Mouse (Mus musculus) megakaryocyte-erythroid progenitor cell, adult 5-6 weeks (primary cell): ENCODE data around the gene Mapk12. TPM values are rescaled to one million over a fixed set of nuclear protein-coding genes. Genes with fewer than 3 reads are reported as not detected.
A peak's percentile ranks its signal among the peaks of the same experiment; 100 is the strongest.

Source experiments
- ATAC-seq: replicated peaks from 2 replicates; pipeline ENCODE4 v1.8.0; 2016; ENCODE audit warnings: mild to moderate bottlenecking, inconsistent platforms; ENCODE audit not compliant: severe bottlenecking, poor library complexity, low FRiP score, low TSS enrichment
- total RNA-seq, 2 experiments: library from RNA; stranded (forward) in 1 of 2; stranded (reverse) in 1 of 2; fragments of 200-1000, 215-1000 nt in 1 of 2; fragments of >200 nt in 1 of 2; fragmentation: Nextera tagmentation in 1 of 2; gene quantifications; 2 replicates each; pipeline ENCODE4 v1.2.3; 2014 to 2017

The Mapk12 gene
- total RNA-seq, 2 experiments from 2014 or later, result 2.1 TPM; not detected in 1

DNA sequence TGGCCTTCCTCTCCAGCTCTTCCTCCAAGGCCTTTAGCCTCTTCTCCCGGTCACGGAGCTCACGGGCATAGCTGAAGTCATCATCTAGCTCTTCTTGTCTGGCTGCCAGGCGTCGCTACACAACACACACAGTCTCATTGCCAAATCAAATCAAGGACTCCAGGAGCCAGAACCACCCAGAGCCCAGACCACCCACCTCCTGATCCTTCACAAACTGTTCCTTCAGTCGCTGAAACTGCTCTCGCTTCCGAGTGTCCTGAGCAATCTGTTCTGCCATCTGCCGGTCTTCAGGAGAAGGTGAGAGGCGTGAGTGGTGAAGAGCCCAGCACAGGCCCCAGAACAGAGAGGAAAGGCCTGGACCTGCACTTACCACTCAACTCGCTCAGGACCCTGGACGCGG, 34.4 kb downstream of the Mapk12 start:
- ATAC-seq, result no peak

DNA sequence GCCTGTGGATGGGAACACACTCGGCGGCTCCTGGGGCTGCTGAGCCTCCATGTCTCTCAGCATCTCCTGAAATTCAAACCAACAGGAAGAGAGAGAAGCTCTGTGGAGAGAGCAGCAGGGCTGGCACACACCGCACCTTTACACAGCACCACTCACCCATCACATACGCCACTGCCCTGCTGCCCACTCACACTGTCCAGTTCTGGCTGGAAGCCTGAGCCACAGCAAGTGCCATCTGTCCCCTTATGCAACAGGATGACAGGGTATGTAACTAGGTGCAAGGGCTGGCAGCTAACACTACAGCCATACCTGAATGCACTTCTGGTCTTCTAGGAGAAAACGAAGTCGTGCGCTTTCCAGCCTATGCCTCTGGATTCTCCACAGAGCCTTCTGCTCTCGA, 36.1 kb downstream of the Mapk12 start:
- no peak for ATAC-seq

DNA sequence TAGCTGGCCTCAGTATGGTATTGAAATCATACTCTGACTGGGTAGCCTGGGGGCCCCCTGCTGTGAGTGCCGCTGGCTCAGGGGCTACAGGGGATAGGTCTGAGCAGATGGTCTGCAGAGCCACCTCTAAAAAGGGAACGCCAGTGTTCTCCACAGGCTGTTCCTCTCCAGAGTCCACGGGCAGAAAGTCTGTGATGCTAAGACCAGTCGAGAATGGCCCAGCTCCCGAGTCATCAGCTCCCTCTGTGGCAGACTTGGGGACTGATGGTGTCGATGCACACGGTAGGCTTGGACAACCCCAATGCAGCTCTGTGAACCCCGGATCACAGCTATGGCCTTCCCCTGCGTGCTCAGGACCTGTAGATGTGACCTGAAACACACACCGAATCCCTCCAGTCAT, 36.6 kb downstream of the Mapk12 start:
- ATAC-seq, result 0 out of 2 replicates have a peak, but pooled peaks have one; percentile 16

DNA sequence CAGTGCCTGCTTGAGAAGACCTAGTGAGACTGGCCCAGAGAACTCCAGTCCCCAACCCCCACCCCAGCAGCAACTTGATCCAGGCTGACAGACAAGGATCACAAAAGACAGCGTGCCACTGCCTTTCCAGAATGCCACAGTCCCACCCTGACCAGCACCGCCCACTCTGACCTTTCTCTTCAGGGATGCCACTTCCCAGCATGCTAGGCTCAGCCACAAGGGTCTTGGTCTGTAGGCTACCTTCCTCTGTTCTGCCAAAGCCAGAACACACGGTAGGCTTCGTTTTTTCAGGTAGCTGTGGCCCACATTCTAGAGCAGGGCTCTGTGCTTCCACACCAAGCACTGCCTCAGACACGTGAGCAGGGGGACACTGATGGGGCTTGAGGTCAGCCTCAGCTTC, 37.9 kb downstream of the Mapk12 start:
- no peak for ATAC-seq

DNA sequence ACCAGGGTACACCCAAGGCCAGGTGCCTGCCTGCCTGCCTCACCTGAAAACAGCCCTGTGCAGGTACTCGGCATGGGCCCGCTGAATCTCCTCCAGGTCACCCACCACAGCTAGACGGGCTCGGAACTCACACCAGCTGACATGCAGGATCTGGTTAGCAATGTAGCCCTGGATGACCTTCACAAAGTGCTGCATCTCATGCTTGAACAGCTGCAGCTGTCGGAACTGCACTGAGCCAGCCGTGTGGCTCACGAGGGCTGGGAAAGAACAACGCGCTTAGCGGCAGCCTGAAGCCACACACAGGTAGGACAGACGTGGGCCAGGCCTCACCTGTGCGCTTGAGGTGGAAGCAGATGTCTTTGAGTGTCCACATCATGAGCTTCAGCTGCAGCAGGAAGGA, 39.7 kb downstream of the Mapk12 start:
- no peak for ATAC-seq

DNA sequence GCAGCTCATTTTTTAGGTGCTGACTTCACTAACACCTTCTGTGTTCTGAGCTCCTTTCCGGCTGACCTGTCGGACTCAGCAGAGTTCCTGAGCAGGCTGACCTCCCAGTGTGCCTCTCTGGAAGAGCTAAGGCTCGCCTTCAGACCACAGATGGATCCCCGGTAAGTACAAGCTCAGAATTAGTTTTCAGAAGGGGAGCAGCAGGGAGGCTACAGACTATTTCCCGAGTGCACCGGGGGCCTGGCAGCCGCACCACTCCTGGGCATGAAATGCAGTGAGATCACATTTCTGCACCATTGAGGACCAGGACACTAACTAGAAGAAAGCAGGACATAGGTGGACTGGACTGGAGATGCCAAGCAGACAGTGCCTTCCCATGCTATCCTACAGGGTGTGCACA, 41.9 kb downstream of the Mapk12 start:
- ATAC-seq, result no peak

DNA sequence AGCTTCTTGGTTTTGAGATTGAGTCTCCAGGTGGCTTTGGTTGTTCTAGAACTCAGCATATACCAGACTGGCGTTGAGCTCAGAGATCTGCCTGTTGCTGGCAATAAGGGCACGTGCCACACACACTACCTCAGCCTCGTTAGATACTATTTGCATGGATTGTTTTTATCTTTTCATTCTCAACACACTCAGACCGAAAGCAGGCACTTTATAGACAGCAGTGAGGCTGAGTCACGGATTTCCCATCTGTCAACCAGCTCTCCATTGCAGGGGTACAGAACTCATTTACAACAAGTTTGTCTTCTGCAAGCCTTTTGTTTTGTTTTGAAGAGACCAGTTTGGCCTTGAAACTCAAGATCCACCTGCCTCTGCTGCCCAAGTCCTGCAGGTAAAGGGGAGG, 43.1 kb downstream of the Mapk12 start:
- no peak for ATAC-seq

DNA sequence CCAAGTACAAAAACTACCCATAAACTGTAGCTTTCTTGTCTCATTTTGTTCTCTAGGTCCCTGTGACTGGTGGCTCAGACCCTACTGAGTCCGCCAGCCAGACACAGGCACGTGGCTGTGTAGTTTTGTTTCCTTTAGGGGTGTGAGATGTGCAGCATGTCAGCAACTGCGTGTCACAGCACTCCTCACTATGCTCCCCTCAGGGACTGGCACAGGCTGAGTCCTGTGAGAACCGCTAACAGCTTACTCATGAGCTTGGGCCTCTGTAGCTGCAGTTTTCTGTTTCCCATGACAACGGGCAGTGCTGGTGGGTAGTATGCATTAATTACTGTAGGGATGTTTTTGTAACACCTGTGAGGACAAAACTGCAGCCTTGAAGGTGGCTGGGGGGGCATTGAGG, 48.3 kb downstream of the Mapk12 start:
- ATAC-seq, result no peak

DNA sequence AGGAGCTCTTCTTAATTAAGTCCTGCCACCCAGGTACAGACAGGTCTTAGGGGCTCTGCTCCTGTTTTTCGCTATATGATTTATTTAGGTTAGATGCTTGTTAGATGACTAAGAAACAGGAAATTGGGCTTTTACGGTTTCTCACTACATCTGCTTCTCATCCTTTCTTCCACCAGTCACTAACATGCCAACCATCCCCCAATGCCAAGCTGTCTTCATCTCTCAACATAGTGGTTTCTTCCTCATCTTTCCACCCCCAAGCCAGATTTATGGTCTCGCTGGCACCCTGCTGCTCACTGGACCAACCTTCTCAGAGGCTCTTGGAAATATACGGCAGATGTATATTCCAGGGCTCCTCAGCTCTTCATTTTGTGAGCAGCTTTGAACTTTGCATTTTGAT, 49.8 kb downstream of the Mapk12 start:
- no peak for ATAC-seq

DNA sequence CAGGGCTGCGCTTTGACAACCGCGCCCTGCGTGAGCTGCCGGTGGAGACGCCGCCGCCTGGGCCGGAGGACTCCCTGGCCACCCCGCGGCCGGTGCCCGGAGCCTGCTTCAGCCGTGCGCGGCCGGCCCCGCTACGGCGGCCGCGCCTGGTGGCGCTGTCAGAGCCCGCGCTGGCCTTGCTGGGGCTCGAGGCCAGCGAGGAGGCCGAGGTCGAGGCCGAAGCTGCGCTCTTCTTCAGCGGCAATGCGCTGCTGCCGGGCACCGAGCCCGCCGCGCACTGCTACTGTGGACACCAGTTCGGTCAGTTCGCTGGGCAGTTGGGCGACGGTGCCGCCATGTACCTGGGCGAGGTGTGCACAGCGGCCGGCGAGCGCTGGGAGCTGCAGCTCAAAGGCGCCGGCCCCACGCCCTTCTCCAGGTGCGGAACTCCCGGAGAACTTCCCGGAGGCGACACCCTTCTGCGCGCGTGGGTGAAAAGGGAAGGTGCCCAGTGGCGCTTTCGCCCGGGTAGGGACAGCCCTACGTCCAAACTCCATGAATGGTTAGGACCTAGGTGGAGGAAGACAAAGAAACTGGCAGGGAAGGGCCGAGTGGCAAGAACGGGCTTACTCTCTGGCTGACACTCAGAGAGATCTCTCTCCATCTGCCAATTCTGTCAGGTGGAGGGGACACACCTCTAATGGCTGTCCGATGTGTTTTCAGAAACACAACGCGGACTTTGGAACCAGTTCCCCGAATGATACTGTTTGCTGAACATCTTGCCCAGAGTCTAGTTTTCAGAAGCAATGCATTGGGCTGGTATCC, 51.1 kb downstream of the Mapk12 start:
- peak; percentile 23; the same call in 1 of the 2 replicates for ATAC-seq

DNA sequence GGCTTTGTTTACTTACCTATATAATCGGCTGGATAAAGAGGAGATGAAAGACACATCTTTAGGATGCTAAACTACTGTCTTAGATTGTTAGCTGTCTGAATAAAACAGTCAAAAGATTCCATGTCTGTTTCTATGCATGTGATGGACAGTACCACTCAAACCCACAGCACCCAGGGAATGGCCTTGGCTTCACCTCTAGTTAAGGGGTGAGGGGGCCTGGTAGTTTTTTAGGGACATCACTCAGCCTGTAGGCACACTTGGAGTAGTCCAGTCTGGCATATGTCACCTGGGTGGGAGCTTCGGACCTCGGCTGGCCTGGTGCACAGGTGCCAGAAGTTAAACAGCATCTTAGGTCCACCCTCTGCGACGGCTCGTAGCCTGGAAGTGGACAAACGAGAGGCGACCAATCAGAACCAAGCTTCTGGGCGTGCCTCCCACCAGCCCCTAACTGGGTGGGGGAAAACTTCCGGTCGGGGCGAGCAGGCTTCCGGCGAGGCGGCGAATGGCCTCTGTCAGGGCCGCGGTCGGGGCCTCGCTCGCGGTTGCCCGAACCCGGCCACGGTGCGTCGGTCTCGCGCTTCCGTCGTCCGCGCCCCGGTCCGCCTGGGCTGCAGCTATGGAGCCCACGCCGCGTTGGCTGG, 51.8 kb downstream of the Mapk12 start, which contains the start of gene Selenoo:
Gene Selenoo (plus strand): TSS at position 478 of the 641 bp plus-strand sequence.
- peak; percentile 87 for ATAC-seq

DNA sequence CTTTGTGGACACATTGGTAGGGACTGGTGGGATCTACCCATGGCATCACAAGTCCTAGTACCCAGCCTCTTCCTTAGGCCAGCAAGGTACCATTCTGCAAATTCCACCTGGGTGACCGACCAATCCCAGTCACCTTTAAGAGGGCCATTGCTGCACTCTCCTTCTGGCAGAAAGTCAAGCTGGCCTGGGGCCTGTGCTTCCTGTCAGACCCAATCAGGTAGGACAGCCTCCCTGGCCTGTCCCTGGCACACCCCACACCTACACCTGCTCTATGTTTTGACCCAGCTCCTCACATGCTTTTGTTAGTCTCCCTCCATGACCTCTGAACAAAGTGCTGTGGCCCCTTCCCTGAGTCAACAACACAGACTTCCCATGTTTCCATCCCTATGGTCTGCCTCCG, 55.7 kb downstream of the Mapk12 start:
- ATAC-seq, result no peak

DNA sequence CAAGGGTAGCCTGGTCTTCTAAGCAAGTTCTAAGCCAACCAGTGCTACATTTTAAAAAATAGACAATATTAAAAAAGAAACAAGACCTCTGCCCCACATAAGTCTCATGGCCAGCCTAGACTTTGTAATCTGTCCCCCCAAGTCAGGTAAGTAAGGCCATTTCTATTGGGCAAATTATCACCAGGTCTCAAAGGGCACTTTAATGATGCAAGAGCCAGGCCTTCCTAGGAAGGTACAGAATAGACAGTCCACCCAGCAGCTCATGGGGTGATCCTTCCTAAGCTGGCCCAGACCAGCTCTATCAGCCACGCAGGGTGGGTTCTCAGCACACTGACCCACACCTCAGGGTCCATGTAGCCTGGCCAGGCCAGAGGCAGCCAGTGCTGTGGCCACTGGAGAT, 56.6 kb downstream of the Mapk12 start:
- ATAC-seq, result no peak

Other genes with a start within 250 kb of the Mapk12 start
- gene Ttll8, start 186.3 kb downstream of the Mapk12 start, total RNA-seq (2014; fragmentation: Nextera tagmentation), result not detected in 2 replicates
- gene Ttll8, start 186.3 kb downstream of the Mapk12 start, total RNA-seq (2017), result not detected in 2 replicates
- gene Mlc1, start 161.7 kb downstream of the Mapk12 start, total RNA-seq (2014; fragmentation: Nextera tagmentation), result not detected in 2 replicates
- not detected in 2 replicates for gene Mlc1, start 161.7 kb downstream of the Mapk12 start, total RNA-seq (2017)
- gene Mov10l1, start 157.8 kb downstream of the Mapk12 start, total RNA-seq (2014; fragmentation: Nextera tagmentation), result not detected in 2 replicates
- gene Mov10l1, start 157.8 kb downstream of the Mapk12 start, total RNA-seq (2017), result not detected in 2 replicates
- not detected in 2 replicates for gene Panx2, start 81.0 kb downstream of the Mapk12 start, total RNA-seq (2014; fragmentation: Nextera tagmentation)
- gene Panx2, start 81.0 kb downstream of the Mapk12 start, total RNA-seq (2017), result not detected in 2 replicates
- gene Trabd, start 65.6 kb downstream of the Mapk12 start, total RNA-seq (2014; fragmentation: Nextera tagmentation), result 15.8 and 26.3 TPM in 2 replicates
- 11.9 and 17.5 TPM in 2 replicates for gene Trabd, start 65.6 kb downstream of the Mapk12 start, total RNA-seq (2017)
- 15.3 and 20.8 TPM in 2 replicates for gene Selenoo, start 51.6 kb downstream of the Mapk12 start, total RNA-seq (2014; fragmentation: Nextera tagmentation)
- 16.6 and 18.5 TPM in 2 replicates for gene Selenoo, start 51.6 kb downstream of the Mapk12 start, total RNA-seq (2017)
- gene Tubgcp6, start 17.6 kb downstream of the Mapk12 start, total RNA-seq (2014; fragmentation: Nextera tagmentation), result 34.1 and 39.1 TPM in 2 replicates
- gene Tubgcp6, start 17.6 kb downstream of the Mapk12 start, total RNA-seq (2017), result 14.7 and 22.4 TPM in 2 replicates
- gene Hdac10, start 12.0 kb downstream of the Mapk12 start, total RNA-seq (2014; fragmentation: Nextera tagmentation), result 25.6 and 32.8 TPM in 2 replicates
- 15.6 and 20.1 TPM in 2 replicates for gene Hdac10, start 12.0 kb downstream of the Mapk12 start, total RNA-seq (2017)
- 0.11 TPM in 1 of 2 replicates, not detected in the other for gene Mapk11, start 8.9 kb upstream of the Mapk12 start, total RNA-seq (2014; fragmentation: Nextera tagmentation)
- 0.27 and 3.5 TPM in 2 replicates for gene Mapk11, start 8.9 kb upstream of the Mapk12 start, total RNA-seq (2017)
- 2.3 and 3.6 TPM in 2 replicates for gene Plxnb2, start 40.1 kb upstream of the Mapk12 start, total RNA-seq (2014; fragmentation: Nextera tagmentation)
- 0.34 and 1.7 TPM in 2 replicates for gene Plxnb2, start 40.1 kb upstream of the Mapk12 start, total RNA-seq (2017)
- gene Dennd6b, start 55.8 kb upstream of the Mapk12 start, total RNA-seq (2014; fragmentation: Nextera tagmentation), result 9.8 and 14.1 TPM in 2 replicates
- 1.3 and 4.6 TPM in 2 replicates for gene Dennd6b, start 55.8 kb upstream of the Mapk12 start, total RNA-seq (2017)
- gene Ppp6r2, start 70.8 kb upstream of the Mapk12 start, total RNA-seq (2014; fragmentation: Nextera tagmentation), result 56.3 and 72.3 TPM in 2 replicates
- gene Ppp6r2, start 70.8 kb upstream of the Mapk12 start, total RNA-seq (2017), result 29.4 and 145 TPM in 2 replicates
- gene Sbf1, start 174.6 kb upstream of the Mapk12 start, total RNA-seq (2014; fragmentation: Nextera tagmentation), result 161 and 193 TPM in 2 replicates
- gene Sbf1, start 174.6 kb upstream of the Mapk12 start, total RNA-seq (2017), result 34.6 and 83.9 TPM in 2 replicates
- not detected in 2 replicates for gene Adm2, start 182.0 kb upstream of the Mapk12 start, total RNA-seq (2014; fragmentation: Nextera tagmentation)
- gene Adm2, start 182.0 kb upstream of the Mapk12 start, total RNA-seq (2017), result not detected in 2 replicates
- not detected in 2 replicates for gene Miox, start 193.7 kb upstream of the Mapk12 start, total RNA-seq (2014; fragmentation: Nextera tagmentation)
- not detected in 2 replicates for gene Miox, start 193.7 kb upstream of the Mapk12 start, total RNA-seq (2017)
- gene Lmf2, start 215.0 kb upstream of the Mapk12 start, total RNA-seq (2014; fragmentation: Nextera tagmentation), result 30.5 and 38.1 TPM in 2 replicates
- gene Lmf2, start 215.0 kb upstream of the Mapk12 start, total RNA-seq (2017), result 6.5 and 8.2 TPM in 2 replicates
- gene Ncaph2, start 215.0 kb upstream of the Mapk12 start, total RNA-seq (2014; fragmentation: Nextera tagmentation), result 144 and 155 TPM in 2 replicates
- gene Ncaph2, start 215.0 kb upstream of the Mapk12 start, total RNA-seq (2017), result 88.3 and 91.2 TPM in 2 replicates
- gene Sco2, start 233.1 kb upstream of the Mapk12 start, total RNA-seq (2014; fragmentation: Nextera tagmentation), result 26.1 and 28.3 TPM in 2 replicates
- gene Sco2, start 233.1 kb upstream of the Mapk12 start, total RNA-seq (2017), result 12.2 and 17.0 TPM in 2 replicates
- not detected in 2 replicates for gene Tymp, start 236.3 kb upstream of the Mapk12 start, total RNA-seq (2014; fragmentation: Nextera tagmentation)
- gene Tymp, start 236.3 kb upstream of the Mapk12 start, total RNA-seq (2017), result 0.65 TPM in 1 of 2 replicates, not detected in the other
- 13.9 and 14.0 TPM in 2 replicates for gene Odf3b, start 238.6 kb upstream of the Mapk12 start, total RNA-seq (2014; fragmentation: Nextera tagmentation)
- 4.7 TPM in 1 of 2 replicates, not detected in the other for gene Odf3b, start 238.6 kb upstream of the Mapk12 start, total RNA-seq (2017)
- not detected in 2 replicates for gene Klhdc7b, start 244.2 kb upstream of the Mapk12 start, total RNA-seq (2014; fragmentation: Nextera tagmentation)
- not detected in 2 replicates for gene Klhdc7b, start 244.2 kb upstream of the Mapk12 start, total RNA-seq (2017)